Mouse (Mus musculus) kidney, postnatal 36 days (tissue): ENCODE data around the gene Sf3b2.
"Not testable (repeated sequence)": the region's sequence is repeated elsewhere in the genome, so short reads cannot be mapped to it uniquely, and the experiment has no call there.

Experiments
- DNase-seq, 2 experiments: peaks; one replicate each; pipeline ENCODE4 v3.0.0; 2021 to 2022; ENCODE audit warnings: mixed read lengths in 2 of 2

Gene Sf3b2

GRCm38 (mm10) chr19:5272801-5273733, 22.2 kb downstream of the Sf3b2 start, which contains the start of gene Pacs1:
TSS of gene Pacs1 (minus strand) at chr19:5273119.
- DNase-seq = peak; percentile 88 to 95

DNA sequence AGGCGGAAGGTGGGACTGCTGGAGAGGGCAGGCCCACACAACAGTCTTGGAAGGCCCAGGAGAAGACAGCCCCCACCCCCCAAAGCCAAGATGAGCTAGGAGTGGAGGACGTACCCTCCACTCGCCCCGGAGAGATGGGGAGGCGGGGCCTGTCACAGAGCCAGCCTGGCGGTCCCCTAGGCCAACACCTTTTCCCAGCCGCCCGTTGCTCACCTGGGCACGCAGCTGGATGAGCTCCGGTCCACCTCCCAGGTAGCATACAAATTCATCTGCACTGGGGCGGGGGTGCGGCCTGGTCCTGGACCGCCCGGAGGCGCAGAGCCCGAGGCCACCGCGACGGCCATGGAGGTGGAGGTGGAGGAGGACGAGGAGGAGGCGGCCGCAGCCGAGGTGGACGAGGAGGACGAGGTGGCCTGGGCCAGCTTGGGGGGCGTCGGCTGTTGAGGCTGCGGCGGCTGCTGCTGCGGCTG, 22.9 kb downstream of the Sf3b2 start:
- peak; percentile 21 to 51 for DNase-seq

- no peak for DNase-seq
Observed at GRCm38 (mm10) chr19:5271430-5271829, 23.8 kb downstream of the Sf3b2 start.

DNA sequence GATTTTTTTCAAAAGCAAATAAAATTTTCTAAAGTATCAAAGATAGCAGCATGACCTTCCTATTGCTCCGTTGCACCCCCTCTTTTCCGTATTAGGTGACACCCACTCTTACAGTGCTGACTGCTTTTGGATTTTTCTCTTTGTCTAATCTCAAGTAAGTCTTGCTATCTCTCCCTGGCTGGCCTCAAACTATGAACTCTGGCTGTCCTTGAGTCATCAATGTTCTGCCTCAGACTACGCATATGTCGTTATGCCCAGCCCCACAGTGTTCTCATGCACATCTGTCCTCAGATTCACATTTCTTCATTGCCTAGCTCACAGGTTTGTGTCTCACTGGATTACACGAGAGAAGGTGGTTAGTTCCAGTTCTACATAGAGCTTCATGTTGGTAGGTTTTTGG, 25.9 kb downstream of the Sf3b2 start:
- no peak for DNase-seq

GRCm38 (mm10) chr19:5268875-5269274, 26.4 kb downstream of the Sf3b2 start:
- no peak for DNase-seq

DNA sequence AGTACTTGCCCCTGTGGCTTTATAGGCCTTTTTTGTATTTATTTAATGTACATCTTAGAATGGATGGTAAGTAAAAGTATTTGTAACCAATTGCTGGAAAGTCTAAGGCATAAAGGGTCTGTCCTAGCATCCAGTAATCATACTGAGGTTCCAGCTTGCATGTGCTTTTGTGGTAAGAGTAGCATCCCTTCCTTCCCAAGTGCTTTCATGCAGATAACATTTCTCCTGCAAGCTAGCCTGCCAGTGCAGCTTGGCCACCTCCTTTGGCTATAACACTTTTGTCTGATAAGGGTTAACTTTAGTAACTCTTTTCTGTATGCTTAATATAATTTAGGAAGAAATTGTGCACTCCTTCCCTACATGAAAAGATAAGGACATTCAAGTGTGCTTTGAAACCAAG, 27.2 kb downstream of the Sf3b2 start:
- no peak for DNase-seq

DNA sequence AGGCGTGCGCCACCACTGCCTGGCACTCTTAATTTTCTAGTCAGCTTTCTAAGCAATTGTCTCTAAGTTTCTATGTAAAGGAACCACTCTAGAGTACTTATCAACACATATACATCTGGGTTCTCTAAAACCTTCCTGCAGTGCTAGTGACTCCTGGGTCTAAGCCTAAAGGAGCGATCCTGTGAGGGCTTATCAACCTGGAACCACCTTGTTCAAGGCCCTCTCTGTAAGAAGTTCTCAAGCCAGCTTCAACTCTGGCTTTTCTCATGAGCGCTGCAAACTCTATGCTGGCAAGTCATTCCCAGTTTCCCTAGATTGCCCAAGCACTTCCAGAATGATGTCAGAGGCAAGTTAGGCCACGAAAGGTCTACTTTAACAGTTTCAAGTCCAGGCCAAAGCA, 28.2 kb downstream of the Sf3b2 start:
- no peak for DNase-seq

- DNase-seq = no peak
Observed at GRCm38 (mm10) chr19:5257140-5257539, 38.1 kb downstream of the Sf3b2 start.

DNA sequence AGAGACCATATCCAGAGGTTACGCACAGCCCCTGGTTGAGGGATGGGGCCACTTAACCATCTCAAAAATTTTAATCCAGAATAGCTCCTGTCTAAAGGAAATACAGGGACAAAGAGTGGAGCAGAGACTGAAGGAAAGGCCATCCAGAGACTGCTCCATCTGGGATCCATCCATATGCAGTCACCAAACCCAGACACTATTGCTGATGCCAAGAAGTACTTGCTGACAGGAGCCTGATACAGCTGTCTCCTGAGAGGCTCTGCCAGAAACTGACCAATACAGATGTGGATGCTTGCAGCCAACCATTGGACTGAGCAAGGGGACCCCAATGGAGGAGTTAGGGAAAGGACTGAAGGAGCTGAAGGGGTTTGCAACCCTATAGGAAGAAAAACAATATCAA, 58.3 kb downstream of the Sf3b2 start:
- DNase-seq = not testable (repeated sequence)

- no peak for DNase-seq
Observed at GRCm38 (mm10) chr19:5232696-5233095, 62.6 kb downstream of the Sf3b2 start.

DNA sequence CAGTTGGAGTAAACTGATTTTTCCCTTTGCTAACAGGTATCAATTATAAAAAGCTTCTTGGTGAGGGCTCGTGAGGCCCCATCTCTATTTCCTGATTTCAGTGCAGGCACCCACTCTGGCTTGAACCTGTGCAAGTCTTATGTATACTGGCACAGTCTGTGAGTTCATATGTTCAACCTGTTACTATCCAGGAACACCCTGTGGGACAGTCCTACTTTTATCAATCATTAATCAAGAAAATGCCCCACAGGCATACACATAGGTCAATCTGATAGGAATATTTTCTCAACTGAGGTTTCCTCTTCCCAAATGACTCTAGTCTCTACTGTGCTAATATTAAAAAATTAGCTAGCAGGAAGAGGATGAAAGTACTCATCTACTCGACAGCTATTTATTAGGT, 65.1 kb downstream of the Sf3b2 start:
- no peak for DNase-seq

DNA sequence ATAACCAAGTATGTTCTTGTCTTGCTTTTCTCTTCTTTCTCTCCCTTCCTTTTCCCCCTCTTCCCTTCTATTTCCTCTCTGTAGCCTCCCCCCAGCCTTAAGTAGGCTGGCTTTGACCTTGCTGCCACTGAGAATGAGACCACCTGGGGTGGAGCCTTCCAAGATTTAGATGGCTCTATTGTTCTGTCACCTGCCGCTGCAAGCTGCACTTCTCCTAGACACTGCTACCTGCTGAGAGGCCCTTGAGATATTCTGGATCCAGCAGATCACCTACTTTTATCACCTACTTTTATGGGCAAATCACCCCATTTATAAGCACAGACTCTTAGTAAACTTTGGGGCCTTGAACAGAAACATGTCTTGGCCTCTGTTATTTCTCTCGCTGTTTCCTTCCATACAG, 70.6 kb downstream of the Sf3b2 start:
- no peak for DNase-seq

GRCm38 (mm10) chr19:5224077-5224476, 71.2 kb downstream of the Sf3b2 start:
- DNase-seq = no peak
